Mouse (Mus musculus) skeletal muscle tissue, adult 2 months (tissue): ENCODE results near the gene Daam1.
A peak's percentile ranks its signal among the peaks of the same experiment; 100 is the strongest.

ENCODE experiments used
- DNase-seq: peaks from one replicate; pipeline ENCODE4 v3.0.0-alpha.2; 2012; ENCODE audit warnings: low read depth, low spot score

Daam1 gene

DNA sequence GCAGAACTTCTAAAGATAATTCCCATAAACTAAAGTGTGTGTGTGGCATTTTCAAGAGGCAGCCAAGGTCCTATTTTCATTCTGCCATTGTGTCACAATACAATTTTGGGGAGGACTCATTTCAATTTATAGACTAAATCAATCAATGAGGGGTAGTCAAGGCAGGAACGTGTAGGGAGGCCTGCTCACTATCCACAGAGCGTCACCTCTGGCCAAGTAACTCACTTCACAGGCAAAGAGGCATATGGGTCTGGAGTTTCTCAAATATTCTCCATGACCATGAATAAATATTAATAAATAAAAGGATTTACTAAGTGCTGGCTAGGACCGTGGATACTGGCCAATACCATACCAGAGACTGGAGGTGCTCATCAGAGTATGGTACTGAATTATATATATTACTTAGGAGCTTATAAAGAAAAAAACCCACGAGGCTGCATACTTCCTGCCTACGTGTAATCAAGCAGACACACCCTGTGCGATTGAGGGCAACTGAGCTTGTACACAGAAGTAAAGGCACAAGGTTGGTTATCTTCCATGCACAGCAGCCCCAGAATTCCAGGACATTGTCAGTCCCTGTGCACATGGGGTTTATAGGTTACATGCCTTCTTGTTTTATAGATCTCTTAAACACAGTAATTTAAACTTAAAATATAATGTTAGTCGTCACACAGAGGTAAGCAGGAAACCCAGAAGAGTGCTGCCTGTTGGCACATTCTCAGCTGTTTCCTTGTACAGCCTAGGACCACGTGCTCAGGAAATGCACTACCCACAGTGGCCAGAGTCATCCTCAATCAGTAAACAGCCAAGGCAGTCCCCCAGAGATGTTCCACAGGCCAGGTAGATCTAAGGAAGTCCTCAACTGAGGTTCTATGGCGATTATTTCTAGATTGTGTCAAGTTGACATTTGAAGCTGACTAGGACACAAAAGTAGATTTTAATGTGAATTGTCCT is 101.8 kb downstream of the Daam1 start:
- DNase-seq, result no peak

DNA sequence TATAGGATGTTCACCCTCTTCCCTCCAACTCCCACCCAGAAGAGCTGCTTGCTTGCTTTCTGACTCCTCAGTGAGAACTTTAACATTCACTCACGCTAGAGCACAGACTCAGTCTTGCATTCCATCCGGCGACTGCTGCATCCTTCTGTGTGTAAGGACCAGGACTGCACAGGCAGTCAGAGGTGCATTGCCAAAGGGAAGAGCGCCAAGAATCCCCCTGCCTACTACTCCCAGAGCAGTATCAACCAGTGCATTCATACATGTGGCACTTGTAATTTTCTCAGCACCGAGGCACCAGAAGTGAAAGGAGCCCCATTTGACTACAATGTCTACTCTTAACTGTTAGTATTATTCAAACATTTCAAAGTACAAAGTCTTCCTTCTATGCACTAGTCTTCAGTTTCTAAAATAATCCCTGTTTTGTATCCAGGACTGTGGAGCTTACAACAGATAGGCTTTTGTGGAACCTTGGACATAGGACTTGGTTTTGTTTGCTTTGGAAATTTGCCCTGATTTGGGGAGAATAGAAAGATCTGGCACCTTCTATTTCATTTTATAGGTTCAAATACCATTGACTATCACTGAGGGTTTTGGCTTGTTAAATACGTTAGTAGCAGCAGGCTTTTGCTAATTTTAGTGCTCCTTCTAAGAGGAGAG is 103.2 kb downstream of the Daam1 start:
- no peak for DNase-seq

DNA sequence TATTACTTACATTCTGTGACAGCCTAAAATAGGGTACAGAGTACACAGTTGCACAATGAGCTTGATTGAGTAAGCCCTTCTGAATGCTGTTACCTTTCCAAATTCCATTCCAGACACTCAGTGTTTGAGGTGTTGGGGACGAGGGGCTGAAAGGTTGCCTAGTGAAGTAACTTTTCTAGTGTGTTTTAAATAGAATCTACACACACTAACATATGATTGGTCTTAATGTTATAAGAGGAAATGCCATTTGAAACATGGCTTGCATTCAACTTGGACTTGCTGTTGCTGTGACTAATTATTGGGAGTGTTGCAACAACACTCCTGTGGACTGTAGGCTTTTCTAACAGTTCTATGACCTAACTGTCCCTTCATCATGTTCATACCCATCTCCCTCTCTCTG is 105.8 kb downstream of the Daam1 start:
- DNase-seq, result peak; percentile 26

DNA sequence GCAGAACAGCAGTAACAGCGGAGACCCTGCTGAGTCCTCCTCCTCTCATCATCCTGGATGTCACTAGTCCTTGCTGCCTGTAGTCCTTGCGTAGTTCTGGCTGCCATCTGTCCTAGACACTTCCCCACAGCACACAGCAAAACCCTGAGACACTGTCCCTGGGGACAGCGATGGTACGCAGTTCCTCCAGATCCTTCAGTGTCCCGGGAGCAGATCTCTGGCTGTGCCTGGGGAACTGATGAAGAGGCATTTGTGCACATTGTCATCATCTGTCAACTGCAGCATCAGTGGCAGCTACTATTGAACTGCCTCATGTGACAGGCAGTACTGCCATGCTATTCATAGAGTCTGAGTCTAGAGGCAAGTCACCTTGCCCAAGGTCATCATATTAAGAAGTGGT is 107.6 kb downstream of the Daam1 start:
- DNase-seq, result peak; percentile 15

DNA sequence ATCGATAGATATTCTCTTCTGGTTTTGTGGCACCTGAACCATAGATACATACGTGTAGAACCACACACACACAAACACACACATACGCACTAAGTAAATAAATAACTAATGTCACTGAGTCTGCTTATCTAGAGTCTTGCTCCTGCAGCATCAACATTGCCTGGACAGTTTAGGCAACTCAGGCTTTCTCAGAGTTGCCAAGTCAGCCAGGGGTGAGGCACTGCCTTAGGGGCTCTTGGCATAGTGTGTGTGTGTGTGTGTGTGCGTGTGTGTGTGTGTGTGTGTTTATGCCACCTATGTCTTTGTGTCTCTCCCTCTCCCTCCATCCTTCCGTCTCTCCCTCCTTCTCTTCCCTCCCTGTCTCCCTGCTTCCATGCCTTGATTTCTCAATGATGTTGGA is 110.4 kb downstream of the Daam1 start:
- DNase-seq, result no peak

DNA sequence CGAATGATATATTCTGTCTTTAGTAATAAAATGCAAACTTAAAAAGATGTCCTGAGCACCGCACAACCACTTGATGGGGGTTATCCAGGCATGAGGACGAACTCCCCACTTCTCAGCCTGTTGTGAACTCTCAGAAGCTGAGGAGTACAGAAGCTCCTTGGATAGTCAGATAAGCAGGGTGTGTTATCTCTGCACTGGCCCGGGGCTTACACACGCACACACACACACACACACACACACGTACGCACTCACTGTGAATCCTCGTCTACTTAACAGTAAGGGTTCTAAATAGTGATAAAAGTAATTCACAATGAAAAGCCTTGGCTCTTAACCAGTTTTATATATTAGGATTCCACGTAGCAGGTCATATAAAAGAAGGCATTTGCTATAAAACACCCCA is 112.2 kb downstream of the Daam1 start:
- DNase-seq, result no peak

DNA sequence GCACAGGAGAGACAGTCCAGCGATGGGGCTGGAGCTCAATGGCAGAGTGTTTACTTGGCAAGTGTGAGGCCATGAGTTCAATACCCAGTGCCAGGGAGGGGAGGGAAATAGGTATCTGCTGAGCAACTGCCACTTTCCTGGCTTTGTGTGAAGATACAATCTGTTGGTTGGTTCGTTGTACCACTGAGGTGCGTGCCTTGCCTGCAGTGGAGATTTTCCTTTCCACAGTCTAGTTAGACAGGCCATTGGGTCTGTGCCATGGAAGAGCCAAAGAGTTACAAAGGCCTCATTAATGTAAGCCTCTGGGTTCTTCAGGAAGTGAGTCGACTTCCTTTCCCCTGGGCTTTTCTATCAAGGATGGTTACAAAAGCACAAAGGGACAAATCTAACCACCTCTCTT is 112.8 kb downstream of the Daam1 start:
- no peak for DNase-seq

DNA sequence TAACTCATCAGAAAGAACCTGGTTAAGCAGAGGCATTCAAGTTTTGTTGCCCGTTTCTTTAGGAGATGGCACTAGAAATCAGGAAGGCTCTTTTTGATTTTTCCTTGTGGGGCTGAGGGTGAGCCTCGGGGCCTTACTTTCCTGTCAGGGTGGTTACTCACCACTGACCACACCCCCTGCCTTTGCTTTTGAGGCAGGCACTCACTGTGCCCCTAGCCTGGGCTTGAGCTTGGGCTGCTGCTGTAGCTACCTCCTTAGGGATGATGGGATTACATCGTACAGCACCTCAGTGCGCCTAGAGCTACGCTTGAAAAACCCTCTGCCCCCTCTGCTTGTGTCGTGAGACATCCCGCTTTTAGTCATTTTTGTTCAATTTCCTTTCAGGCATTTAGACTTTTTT is 115.0 kb downstream of the Daam1 start:
- no peak for DNase-seq

DNA sequence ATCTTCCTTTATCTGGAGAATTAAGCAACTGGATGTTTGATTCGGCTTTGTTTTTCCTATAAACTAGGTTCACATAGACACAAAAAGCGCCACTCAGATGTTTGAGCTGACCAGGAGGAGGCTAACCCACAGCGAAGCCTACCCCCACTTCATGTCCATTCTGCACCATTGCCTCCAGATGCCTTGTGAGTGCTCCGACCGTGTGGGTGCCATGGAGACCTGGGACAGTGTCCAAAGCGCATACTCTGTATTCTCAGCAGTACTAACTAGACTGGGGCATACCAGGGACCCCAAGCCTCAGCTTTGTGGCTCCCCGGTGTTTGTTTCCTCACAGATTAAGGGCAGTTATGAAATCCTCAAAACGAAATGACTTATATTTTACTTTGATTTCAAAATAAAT is 115.6 kb downstream of the Daam1 start:
- DNase-seq, result no peak

DNA sequence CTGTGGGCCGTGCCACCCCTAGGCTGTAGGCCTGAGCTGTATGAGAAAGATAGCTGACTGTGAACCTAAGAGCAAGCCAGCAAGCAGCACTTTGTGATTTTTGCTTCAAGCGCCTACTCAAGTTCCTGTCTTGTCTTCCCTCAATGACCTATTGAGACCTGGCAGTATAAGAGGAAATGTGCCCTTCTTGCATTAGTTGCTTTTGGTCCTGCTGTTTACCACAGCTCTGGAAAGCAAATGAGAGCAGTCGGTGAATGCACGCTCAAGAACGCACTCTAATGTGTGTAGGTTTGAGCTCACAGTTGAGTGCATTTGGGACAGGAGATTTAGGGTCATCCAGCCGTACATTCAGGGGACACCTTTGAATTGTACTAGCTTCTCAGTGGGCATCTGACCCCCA is 118.1 kb downstream of the Daam1 start:
- DNase-seq, result no peak

DNA sequence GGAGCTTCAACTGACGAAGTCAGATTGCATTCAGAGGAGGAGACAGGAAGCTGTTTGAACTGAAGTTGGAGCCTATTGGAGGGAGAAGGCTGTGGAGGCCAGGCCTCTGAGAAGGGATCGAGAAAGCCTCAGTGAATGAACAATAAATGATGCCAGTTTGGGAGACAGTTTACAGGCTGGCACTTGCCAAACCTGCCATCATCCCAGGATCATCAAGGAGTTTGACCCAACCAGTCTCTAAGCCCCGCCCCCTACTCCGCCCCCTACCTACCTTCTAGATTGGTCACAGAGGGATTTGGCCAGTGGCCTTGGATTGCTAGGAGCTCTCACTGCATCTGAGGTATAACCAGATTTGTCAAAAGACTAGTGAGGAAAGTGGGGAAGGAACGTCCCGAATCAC is 118.7 kb downstream of the Daam1 start:
- DNase-seq, result no peak

DNA sequence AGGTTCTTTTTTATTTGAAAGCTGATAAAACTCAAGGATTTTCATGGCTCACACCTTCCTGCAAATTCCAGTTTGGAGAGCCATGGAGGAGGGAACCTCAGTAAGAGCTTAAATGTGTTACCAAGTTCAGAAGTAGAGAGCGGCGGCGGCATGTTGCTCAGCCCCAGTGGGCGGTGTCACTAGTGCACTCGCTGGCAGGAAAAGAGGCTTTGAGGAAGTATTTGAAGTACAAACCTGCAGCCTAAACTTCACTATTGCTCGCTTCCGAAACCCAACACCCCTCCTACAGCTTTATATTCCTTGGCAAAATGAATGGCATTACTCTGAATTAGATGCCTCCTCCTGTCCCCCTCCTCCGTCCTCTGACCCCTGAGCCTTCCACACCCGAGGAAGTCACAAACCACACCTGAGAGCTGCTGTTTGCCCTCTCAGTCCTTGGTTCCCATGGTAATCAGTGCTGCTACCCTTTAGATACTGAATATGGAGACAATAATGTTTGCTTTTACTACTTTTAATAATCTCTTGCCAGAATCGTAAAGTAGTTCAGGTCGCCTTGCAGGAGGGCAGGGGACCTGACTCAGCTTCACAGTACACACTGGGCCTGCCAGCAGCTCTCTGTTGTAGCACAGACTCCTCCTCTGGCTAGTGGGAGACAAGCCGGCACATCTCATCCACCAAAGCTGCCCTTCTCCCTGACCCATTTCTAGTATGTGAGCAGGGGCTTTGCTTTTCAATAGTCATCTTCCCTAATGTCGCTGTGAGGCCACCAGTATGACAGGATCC is 119.4 kb downstream of the Daam1 start:
- no peak for DNase-seq

DNA sequence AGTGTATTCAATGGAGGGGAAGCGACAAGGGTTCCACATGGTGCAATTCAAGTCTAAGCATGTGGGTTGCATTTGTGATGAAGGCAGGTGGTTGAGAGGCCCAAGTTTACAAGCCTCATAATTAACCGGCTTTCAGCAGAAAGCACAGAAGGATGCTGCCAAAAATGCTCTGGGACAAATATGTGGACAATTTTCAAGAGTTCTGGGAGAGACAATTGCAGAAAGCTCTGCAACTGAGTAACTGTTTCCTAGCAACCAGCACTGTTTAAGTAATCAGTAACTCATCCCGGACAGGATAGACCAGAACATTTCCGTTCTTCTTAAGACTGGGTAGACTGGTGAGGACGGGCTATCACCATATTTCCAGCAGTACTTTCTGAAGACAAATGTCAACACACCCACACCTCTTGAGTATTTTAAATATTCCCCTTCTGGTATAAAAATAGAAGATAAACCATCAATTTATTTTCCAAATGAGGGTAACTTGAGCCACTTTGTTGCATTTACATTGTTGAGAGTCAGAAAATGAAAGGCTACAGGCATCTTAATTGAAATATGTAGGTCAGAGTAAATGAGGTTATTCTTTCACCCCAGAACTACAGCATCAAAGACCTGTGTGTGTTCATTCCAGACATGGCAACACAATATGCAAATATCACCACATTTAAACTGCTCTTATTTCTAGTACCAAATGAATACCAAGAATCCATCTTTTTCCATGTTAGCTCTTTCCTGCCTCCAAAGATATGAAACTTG is 123.5 kb downstream of the Daam1 start:
- peak; percentile 76 for DNase-seq

DNA sequence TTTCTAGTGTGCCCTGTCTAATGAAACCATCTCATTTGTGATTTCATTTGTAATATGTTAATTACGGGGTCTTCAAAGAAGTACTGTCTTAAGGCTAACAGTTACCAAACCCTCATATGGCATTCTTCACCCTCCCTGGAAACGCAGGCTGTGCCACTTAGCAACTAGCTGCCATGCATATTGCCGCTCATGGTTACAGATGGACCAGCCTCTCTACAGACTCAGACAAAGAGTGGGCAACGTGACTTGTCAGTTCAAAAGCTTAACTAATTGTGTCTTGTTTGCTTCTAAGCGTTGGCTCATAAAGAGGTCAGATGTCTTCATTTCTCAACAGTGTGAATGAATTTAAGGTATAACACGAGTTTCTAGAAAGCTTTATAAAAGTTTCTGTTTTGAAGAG is 126.1 kb downstream of the Daam1 start:
- DNase-seq, result no peak

DNA sequence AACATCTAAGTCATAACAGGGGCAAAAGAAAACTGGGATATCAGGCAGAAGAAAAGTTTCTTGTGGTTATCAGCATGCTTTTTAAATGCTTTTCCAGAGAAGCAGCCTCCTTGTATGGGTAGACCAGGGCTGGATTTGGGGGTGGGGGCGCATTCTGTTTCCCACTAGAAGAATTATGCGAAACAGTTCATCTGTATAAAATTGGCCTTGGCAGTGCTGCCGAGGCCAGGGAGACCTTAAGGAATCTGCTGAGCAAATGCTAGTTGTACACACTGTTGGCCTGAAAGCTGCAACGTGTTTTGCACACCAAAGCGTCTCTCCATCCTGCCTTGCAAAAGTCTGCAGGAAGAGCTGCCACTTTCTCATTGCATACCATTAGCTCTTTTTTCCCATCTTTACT is 126.6 kb downstream of the Daam1 start:
- no peak for DNase-seq

DNA sequence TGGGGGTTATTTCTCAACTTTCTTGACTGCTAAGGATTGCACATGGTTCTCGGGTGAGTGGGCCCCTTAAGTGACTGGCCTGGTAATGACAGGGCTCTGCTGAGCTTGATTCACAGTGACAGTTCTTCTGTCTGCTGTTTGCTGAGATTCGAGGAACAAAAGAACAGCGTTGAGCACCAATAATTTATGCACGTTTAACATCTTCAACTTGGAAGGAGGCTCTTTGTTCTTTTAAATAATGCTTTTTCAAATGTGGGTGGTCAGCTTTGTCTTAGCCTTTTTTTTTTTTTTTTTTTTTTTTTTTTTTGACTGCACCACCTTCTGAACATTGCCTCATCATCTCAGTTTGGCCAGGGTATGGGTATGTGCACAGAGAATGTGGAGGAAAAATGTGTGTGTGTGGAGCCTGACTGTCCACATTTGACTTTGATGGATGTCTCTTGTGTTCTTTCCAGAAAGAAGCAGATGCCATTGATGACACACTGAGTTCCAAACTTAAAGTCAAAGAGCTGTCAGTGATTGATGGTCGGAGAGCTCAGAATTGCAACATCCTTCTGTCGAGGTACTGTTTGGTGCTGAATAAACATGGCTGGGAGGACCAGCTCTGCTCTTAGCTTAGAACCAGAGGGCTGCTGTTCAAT is 128.6 kb downstream of the Daam1 start:
- no peak for DNase-seq

DNA sequence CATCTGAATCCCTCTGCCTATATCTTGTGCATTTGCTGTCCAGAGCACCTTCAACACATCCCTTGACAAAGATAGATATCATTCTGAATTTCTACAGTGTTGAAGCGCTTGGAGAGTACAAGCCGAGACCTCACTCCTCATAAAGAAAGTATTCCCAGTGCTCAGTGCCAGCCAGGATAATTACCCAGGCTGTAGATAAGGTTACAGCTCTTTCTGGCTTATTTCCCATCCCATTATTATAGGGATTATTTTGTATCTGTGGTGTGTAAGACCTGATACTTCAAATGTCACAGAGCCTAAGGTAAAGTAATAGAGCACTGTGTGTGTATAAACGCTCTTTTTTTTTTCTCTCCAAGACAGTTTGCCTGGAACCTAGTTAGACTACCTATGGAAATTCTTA is 130.8 kb downstream of the Daam1 start:
- DNase-seq, result no peak

DNA sequence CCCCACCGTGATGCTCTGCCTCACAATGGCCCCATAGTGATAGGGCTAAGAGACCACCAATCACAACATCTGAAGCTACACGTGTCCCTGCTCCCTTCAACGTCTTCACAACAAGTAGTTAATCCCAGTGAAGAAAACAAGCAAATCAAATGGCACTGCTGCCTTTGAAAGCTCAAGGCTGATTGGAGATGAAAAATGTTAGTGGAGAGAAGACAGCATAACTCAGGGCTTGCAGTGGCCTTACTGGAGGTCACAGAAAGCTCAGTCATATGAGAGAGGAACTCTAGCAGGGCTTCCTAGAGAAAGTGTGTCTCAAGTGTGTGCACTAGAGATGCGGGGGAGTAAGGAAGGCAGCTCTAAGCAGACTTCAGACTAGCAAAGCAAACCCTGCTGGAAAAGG is 131.7 kb downstream of the Daam1 start:
- no peak for DNase-seq

DNA sequence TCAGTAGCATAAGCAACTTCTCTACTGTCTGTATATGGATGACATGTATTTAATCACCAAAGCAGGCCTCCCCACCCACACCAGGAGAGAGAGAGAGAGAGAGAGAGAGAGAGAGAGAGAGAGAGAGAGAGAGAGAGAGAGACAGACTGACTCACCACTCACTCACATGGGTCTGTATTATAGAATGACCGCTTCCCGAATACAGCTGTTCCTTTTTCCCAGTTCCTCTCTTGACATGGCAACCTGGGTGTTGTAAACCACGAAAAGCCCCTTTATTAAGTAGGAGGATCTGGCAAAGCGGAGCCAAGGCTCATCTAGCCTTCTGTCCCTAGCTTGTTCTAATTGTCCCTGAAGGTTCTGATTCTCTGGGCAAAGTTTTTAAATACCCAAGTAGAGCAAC is 137.7 kb downstream of the Daam1 start:
- no peak for DNase-seq

DNA sequence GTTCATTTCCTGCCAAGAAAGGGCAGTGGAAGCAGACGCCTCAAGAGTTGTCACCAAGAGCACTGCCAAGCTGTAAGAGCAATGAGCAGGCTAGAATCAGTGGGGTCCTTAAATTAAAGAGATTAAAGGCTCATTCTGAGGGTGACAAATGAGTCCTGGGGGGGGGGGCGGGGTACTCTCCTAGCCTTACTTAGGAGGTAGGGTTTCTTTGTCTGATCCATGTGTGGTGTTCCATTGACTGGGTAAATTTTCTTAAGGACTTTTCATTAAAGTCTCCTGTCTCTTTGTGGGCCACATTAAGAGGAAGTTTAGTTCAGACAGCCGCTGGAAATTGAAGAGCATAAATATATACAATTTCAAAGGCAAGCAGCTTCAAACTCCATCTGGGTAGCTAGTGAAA is 138.1 kb downstream of the Daam1 start:
- peak; percentile 40 for DNase-seq

DNA sequence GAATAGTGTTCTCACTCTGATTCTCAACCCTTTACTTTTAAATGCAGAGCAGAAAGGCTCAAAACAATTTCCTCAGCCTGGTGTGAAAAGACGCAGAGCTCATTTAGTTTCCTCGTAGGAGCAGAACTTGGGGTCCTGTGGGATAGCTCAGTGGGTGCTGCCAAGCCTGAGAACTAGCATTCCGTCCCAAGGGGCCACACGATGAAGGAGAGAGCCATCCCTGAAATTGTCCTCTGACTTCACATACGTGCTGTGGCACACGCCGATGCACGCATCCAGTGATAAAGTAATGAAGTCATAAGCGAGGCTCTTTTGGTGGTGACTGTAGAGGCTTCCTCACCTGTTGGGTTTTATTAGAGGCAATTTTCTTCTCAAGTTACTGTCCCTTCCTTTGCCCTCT is 138.6 kb downstream of the Daam1 start:
- no peak for DNase-seq
